Mouse (Mus musculus) liver, postnatal 0 days (tissue): Measurements from ENCODE around the gene L3hypdh. TPM values are rescaled to one million over a fixed set of nuclear protein-coding genes. Genes with fewer than 3 reads are reported as not detected.
"Not testable (repeated sequence)": the region's sequence is repeated elsewhere in the genome, so short reads cannot be mapped to it uniquely, and the experiment has no call there.

ENCODE experiments used
- ATAC-seq: fragments of 200-750 bp; cut with Nextera tagmentation; 2 replicates; pipeline ENCODE4 v1.8.0; 2017; ENCODE audit warnings: mild to moderate bottlenecking, moderate library complexity
- DNase-seq: peaks from one replicate; pipeline ENCODE4 v3.0.0-alpha.2; 2016
- H3K27ac ChIP-seq: fragments of 300-500 bp; sonication (generic); 2 replicates; pipeline ENCODE4 v1.5.1; 2014; ENCODE audit warnings: antibody characterized with exemption, moderate library complexity, mild to moderate bottlenecking, low read depth
- H3K27me3 ChIP-seq: fragments of 300-500 bp; sonication (generic); 2 replicates; pipeline ENCODE4 v1.6.1; 2014; ENCODE audit warnings: low read length, control low read depth, mixed read lengths; ENCODE audit not compliant: insufficient read depth
- H3K36me3 ChIP-seq: fragments of 300-500 bp; sonication (generic); replicated peaks from 2 replicates; pipeline ENCODE4 v1.6.1; 2014; ENCODE audit warnings: mild to moderate bottlenecking, control low read depth, low read length, moderate library complexity, mixed read lengths; ENCODE audit not compliant: insufficient read depth
- H3K4me1 ChIP-seq: fragments of 300-500 bp; sonication (generic); 2 replicates; pipeline ENCODE4 v1.6.1; 2014; ENCODE audit warnings: antibody characterized with exemption, mild to moderate bottlenecking, control low read depth; ENCODE audit not compliant: insufficient read depth
- H3K4me2 ChIP-seq: fragments of 300-500 bp; sonication (generic); 2 replicates; pipeline ENCODE4 v1.6.1; 2014; ENCODE audit warnings: low read depth, mild to moderate bottlenecking, low read length, moderate library complexity, mixed read lengths
- H3K4me3 ChIP-seq: fragments of 300-500 bp; sonication (generic); 2 replicates; pipeline ENCODE4 v1.5.1; 2014; ENCODE audit warnings: low read depth, low read length
- H3K9ac ChIP-seq: fragments of 300-500 bp; sonication (generic); replicated peaks from 2 replicates; pipeline ENCODE4 v1.6.1; 2014; ENCODE audit warnings: mild to moderate bottlenecking, moderate library complexity
- H3K9me3 ChIP-seq: fragments of 300-500 bp; sonication (generic); 2 replicates; pipeline ENCODE4 v1.6.1; 2016; ENCODE audit warnings: mild to moderate bottlenecking, control low read depth, low read length, mixed read lengths
- CTCF ChIP-seq: sonication (generic); IDR thresholded peaks from 2 replicates; pipeline ENCODE4 v1.5.1; 2016; ENCODE audit warnings: antibody characterized with exemption, low read depth
- EP300 ChIP-seq: IDR thresholded peaks from 2 replicates; pipeline ENCODE4 v1.6.1; 2016; ENCODE audit warnings: antibody characterized with exemption, low read depth, mild to moderate bottlenecking
- WGBS: fragments of 180-500 bp; shearing (Covaris S2); extraction: QIAGEN DNeasy Blood & Tissue Kit; methylation state at CpG from one replicate; pipeline ENCODE4 v1.1.7; 2014; ENCODE audit not compliant: insufficient replicate concordance; 5-methylcytosine and 5-hydroxymethylcytosine counted together
- polyA plus RNA-seq: library from polyadenylated mRNA; unstranded; fragments of >200 nt; fragmentation: Nextera tagmentation; extraction: Ambion mirVana; gene quantifications from 2 replicates; pipeline ENCODE4 v1.2.1, GENCODE M21; 2015

The L3hypdh gene
- polyA plus RNA-seq, 1 experiment from 2014 or later: 19.2 TPM

DNA sequence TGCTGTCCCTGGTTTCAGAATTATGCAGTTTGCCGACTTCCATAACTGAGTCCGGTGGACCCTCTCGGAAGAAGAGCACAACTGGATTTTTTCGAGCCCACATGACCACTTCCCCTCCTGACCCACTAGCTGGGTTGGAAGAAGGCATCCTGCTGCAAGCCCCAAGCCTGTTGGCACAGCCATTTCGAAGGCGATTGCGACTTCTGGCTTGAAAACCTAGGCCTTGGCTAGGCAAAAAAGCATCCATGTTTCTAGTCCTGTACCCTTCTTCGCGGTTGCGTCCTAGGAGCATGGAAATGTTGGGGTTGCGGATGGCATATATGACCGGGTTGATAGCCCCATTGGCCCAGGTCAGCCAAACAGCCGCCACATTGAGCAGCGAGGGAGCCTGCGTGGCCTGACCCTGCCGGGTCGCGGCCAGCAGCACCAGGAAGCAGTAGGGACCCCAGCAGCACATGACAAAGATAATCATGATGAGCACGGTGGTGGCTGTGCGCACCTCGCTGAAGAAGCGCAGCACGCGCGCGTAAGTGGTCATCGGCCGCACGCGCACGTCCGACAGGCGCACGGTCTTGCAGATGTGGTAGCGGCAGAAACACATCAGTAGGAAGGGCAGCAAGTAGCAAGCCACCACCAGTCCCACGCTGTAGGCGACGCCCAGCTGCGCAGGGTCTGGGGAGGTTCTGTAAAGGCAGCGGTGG, 15.5 kb downstream of the L3hypdh start:
- H3K4me3 ChIP-seq: peak overlapping the region; percentile 62
- peaks cover 7% of the 10 kb centered on the region; the same call in 1 of the 2 replicates for H3K9me3 ChIP-seq
- peaks cover 29% of the 10 kb centered on the region for H3K27me3 ChIP-seq
- no peak overlapping the region for H3K9ac ChIP-seq
- DNase-seq: no peak
- TF ChIP-seq EP300: no peak
- no peak for TF ChIP-seq CTCF
- peaks cover 13% of the 10 kb centered on the region for H3K4me1 ChIP-seq
- H3K4me2 ChIP-seq: peak overlapping the region; percentile 86
- peak; percentile 58 for ATAC-seq
- no peak overlapping the region for H3K27ac ChIP-seq
- peaks cover 6% of the 10 kb centered on the region; the same call in 1 of the 2 replicates for H3K36me3 ChIP-seq
- WGBS: 6% methylated on average over 38 of the region's 40 CpGs

DNA sequence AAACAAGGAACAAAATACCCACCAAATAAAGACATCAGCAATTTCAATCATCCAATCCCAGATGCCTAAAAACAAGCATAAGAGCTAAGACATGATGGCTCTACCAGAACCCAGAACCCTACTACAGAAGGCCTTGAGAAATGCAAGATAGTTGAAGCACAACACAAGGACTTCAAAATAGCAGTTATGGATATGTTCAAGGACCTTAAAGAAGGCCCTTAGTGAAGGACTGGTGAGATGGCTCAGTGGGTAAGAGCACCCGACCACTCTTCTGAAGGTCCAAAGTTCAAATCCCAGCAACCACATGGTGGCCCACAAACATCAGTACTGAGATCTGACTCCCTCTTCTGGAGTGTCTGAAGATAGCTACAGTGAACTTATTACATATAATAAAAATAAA, 27.5 kb downstream of the L3hypdh start:
- H3K4me1 ChIP-seq: no peaks in the 10 kb centered on the region
- no peaks in the 10 kb centered on the region for H3K36me3 ChIP-seq
- H3K9ac ChIP-seq: no peak overlapping the region
- H3K9me3 ChIP-seq: no peaks in the 10 kb centered on the region
- no peak for TF ChIP-seq CTCF
- no peak for TF ChIP-seq EP300
- no peak for ATAC-seq
- H3K27ac ChIP-seq: no peak overlapping the region
- H3K4me2 ChIP-seq: no peak overlapping the region
- H3K27me3 ChIP-seq: no peaks in the 10 kb centered on the region
- no peak for DNase-seq
- WGBS: 66% methylated on average over 1 of the region's 1 CpGs
- no peak overlapping the region for H3K4me3 ChIP-seq

DNA sequence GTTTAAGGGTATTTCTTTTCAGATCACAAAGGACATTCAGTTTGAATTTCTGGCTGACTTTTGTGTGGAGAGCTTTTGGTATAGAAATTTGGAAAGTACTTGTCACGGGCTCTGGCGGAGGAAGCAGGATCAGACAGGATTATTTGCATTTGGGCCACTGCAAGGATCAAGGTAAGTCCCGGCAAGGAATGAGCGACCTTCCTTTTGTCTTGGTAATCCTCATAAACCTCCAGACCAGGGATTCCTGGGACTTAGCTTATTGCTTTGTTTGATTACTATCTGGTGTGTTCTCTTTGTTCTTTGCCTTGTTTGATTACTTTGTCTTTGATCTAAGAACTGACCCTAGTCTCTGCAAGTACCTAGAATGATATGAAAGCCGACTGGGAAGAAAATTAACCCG, 31.4 kb downstream of the L3hypdh start:
- no peak overlapping the region for H3K9ac ChIP-seq
- H3K4me2 ChIP-seq: no peak overlapping the region
- no peaks in the 10 kb centered on the region for H3K4me1 ChIP-seq
- no peaks in the 10 kb centered on the region for H3K9me3 ChIP-seq
- H3K27me3 ChIP-seq: no peaks in the 10 kb centered on the region
- no peak for TF ChIP-seq EP300
- no peak for DNase-seq
- no peak overlapping the region for H3K27ac ChIP-seq
- WGBS: 45% methylated on average over 6 of the region's 6 CpGs
- H3K4me3 ChIP-seq: no peak overlapping the region
- no peak for ATAC-seq
- no peaks in the 10 kb centered on the region for H3K36me3 ChIP-seq

DNA sequence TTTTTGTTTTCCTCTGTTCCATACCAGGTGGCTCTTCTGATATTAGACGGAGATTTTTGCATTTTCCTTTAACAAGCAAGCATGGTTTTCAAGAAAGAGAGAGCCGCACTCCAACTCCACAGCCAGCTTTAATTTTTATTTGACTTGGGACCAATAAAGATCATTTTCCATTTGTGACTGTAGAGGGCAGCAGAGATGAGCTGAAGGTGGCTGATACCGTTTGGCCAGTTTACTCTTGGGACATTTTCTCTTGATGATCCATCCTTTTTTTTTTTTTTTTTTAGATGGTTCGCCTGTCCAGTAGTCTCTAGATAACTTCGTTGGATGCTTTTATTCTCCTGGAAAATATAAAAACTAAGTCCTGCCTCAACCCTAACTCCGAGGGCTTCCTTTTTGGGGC, 31.9 kb downstream of the L3hypdh start:
- no peaks in the 10 kb centered on the region for H3K27me3 ChIP-seq
- H3K9me3 ChIP-seq: no peaks in the 10 kb centered on the region
- H3K4me1 ChIP-seq: no peaks in the 10 kb centered on the region
- no peak for DNase-seq
- H3K27ac ChIP-seq: no peak overlapping the region
- no peak overlapping the region for H3K4me2 ChIP-seq
- WGBS: 31% methylated on average over 6 of the region's 6 CpGs
- TF ChIP-seq EP300 (no peak), CTCF (peak; percentile 61)
- no peak for ATAC-seq
- H3K9ac ChIP-seq: no peak overlapping the region
- H3K4me3 ChIP-seq: no peak overlapping the region
- no peaks in the 10 kb centered on the region for H3K36me3 ChIP-seq

DNA sequence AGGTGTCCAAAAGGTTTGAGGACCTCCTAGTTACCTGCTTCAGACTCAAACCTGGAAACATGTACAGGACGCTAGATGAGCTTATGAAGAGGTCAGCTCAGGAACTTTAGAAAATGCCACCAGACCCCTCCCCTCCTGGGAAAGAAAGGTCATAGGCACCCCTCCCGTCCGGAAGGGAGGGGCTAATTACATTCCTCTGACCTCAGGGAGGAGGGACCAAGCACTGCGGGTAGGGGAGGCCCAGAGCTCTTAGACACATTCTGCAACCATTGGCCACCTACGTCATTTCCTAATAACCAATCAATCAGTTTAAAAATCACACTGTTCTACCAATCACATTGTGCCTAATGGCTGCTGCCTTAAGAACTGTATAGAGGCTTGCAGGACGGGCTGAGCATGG, 32.7 kb downstream of the L3hypdh start:
- Histone ChIP-seq H3K4me3 (no peak overlapping the region), H3K27me3 (no peaks in the 10 kb centered on the region), H3K4me1 (no peaks in the 10 kb centered on the region), H3K27ac (no peak overlapping the region), H3K4me2 (no peak overlapping the region), H3K9me3 (no peaks in the 10 kb centered on the region), H3K36me3 (no peaks in the 10 kb centered on the region), H3K9ac (no peak overlapping the region)
- TF ChIP-seq EP300 (no peak), CTCF (no peak)
- ATAC-seq (no peak), DNase-seq (no peak)
- 72% methylated on average over 6 of the region's 6 CpGs for WGBS

GRCm38 (mm10) chr12:72050821-72051220, 34.4 kb downstream of the L3hypdh start:
- no peak for TF ChIP-seq CTCF
- no peak for TF ChIP-seq EP300
- H3K4me1 ChIP-seq: no peaks in the 10 kb centered on the region
- ATAC-seq (no peak), DNase-seq (no peak)
- 69% methylated on average over 4 of the region's 4 CpGs for WGBS
- no peak overlapping the region for H3K4me2 ChIP-seq
- H3K27me3 ChIP-seq: no peaks in the 10 kb centered on the region
- H3K36me3 ChIP-seq: no peaks in the 10 kb centered on the region
- H3K9me3 ChIP-seq: no peaks in the 10 kb centered on the region
- H3K27ac ChIP-seq: no peak overlapping the region
- H3K4me3 ChIP-seq: no peak overlapping the region
- no peak overlapping the region for H3K9ac ChIP-seq

- H3K9ac ChIP-seq, H3K4me1 ChIP-seq, H3K4me2 ChIP-seq, ATAC-seq, H3K4me3 ChIP-seq, H3K9me3 ChIP-seq, H3K36me3 ChIP-seq, H3K27ac ChIP-seq, DNase-seq, H3K27me3 ChIP-seq: not testable (repeated sequence)
- 82% methylated on average over 5 of the region's 5 CpGs for WGBS
Measured at GRCm38 (mm10) chr12:72050156-72050555, 35.1 kb downstream of the L3hypdh start.
